Mouse (Mus musculus): ENCODE results near the gene Slc25a22. TPM values are rescaled to one million over a fixed set of nuclear protein-coding genes. Genes with fewer than 3 reads are reported as not detected.
A peak's percentile ranks its signal among the peaks of the same experiment; 100 is the strongest.

Gene Slc25a22
- total and polyA plus RNA-seq, 2 experiments from 2014 or later, result 132 to 141 TPM

GRCm38 (mm10) chr7:141435129-141435855, 2.4 kb downstream of the Slc25a22 start:
- H3K9ac ChIP-seq, result peak overlapping the region; percentile 66
- no peak for TF ChIP-seq CTCF (IDR thresholded peaks at IDR 0.05; ENCODE audit: low read depth)
- H3K4me3 ChIP-seq (ENCODE audit: low read depth, low read length), result peak overlapping the region; percentile 53
- DNase-seq, result peak; percentile 73
- no peaks in the 10 kb centered on the region for H3K9me3 ChIP-seq (ENCODE audit: low read length)
- H3K27ac ChIP-seq (ENCODE audit: low read depth, low read length), result peak overlapping the region; percentile 86
- WGBS, result 3% methylated on average over 17 of the region's 17 CpGs
- no peaks in the 10 kb centered on the region for H3K27me3 ChIP-seq (ENCODE audit: insufficient read depth, low read length)
- peaks cover 42% of the 10 kb centered on the region for H3K36me3 ChIP-seq (ENCODE audit: insufficient read depth)
- peak; percentile 32 for ATAC-seq
- H3K4me1 ChIP-seq (ENCODE audit: insufficient read depth), result peaks cover 31% of the 10 kb centered on the region
- peak overlapping the region; percentile 87 for H3K4me2 ChIP-seq (ENCODE audit: low read depth)

DNA sequence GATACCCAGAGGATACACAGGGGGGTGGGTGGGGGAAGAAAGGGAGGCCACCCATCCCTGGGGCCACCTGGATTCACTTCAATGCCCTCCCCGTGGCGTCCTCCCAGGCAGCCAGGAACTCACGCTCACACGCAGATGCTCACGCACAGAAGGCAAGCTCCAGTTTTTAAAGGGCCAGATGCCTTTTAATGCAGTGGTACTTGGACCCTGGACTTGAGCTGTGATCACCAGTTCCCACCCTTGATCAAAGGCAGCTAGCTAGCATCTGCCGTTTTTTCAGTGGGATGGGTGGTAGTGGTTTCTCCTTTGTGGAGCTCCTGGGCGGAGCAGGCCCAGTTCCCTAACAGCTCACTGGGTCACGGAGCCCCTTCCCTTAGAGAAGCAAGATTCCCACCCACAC, 3.2 kb downstream of the Slc25a22 start:
- H3K4me3 ChIP-seq (ENCODE audit: low read depth, low read length), result peak overlapping the region; percentile 53
- peak overlapping the region; percentile 86 for H3K27ac ChIP-seq (ENCODE audit: low read depth, low read length)
- H3K4me1 ChIP-seq (ENCODE audit: insufficient read depth), result peaks cover 31% of the 10 kb centered on the region
- H3K27me3 ChIP-seq (ENCODE audit: insufficient read depth, low read length), result no peaks in the 10 kb centered on the region
- no peak for TF ChIP-seq CTCF (IDR thresholded peaks at IDR 0.05; ENCODE audit: low read depth)
- peaks cover 38% of the 10 kb centered on the region for H3K36me3 ChIP-seq (ENCODE audit: insufficient read depth)
- 8% methylated on average over 8 of the region's 8 CpGs for WGBS
- ATAC-seq (peak; percentile 19; the same call in 1 of the 2 replicates), DNase-seq (peak; percentile 83)
- H3K9ac ChIP-seq, result peak overlapping the region; percentile 66
- peak overlapping the region; percentile 87 for H3K4me2 ChIP-seq (ENCODE audit: low read depth)
- no peaks in the 10 kb centered on the region for H3K9me3 ChIP-seq (ENCODE audit: low read length)

GRCm38 (mm10) chr7:141433517-141434400, 3.9 kb downstream of the Slc25a22 start:
- no peak for TF ChIP-seq CTCF (IDR thresholded peaks at IDR 0.05; ENCODE audit: low read depth)
- H3K27ac ChIP-seq (ENCODE audit: low read depth, low read length), result peak overlapping the region; percentile 86
- H3K9ac ChIP-seq, result peak overlapping the region; percentile 66
- DNase-seq, result no peak
- ATAC-seq, result no peak
- peaks cover 38% of the 10 kb centered on the region for H3K36me3 ChIP-seq (ENCODE audit: insufficient read depth)
- H3K9me3 ChIP-seq (ENCODE audit: low read length), result no peaks in the 10 kb centered on the region
- no peaks in the 10 kb centered on the region for H3K27me3 ChIP-seq (ENCODE audit: insufficient read depth, low read length)
- peaks cover 35% of the 10 kb centered on the region for H3K4me1 ChIP-seq (ENCODE audit: insufficient read depth)
- H3K4me2 ChIP-seq (ENCODE audit: low read depth), result peak overlapping the region; percentile 87
- 74% methylated on average over 15 of the region's 15 CpGs for WGBS
- H3K4me3 ChIP-seq (ENCODE audit: low read depth, low read length), result peak overlapping the region; percentile 53

DNA sequence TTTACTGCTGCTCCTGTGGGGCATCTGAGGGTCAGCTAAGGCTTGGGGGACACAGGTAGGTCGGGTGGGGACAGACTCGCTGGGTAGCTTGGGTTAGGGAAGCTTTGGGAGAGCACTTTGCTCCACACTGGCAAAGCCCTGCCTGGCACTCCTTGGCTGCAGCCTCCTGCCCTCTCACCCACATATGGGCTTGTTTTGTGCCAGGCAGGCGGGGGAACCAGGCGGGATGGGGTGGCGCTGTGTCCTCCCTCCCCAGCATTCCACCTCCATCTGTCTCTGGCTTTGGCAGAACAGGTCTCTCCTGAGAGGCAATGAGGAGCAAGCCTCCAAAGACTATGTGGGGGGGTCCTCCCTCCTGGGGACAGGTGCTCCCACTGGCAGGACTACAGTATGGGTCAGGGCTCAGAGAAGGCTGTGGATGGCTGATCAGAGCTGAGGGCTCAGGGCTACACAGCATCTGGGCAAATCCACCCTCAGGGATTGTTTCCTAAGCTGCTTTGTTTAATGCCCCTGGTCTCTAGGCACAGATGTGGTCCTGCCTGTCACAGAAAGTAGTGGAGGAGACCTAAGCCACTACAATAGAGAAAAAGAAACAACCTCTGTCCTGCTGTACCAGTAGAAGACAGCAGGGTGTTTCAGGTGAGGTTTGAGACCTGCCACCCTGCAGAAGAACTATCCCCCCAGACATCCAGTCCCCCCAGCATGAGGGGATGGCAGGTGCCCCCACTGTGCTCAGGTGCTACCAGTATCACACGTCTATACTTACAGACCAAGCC, 4.8 kb downstream of the Slc25a22 start:
- Histone ChIP-seq H3K9ac (0 out of 2 replicates have a peak overlapping the region, but pooled peaks have one; percentile 66), H3K4me3 (ENCODE audit: low read depth, low read length) (no peak overlapping the region), H3K4me1 (ENCODE audit: insufficient read depth) (peaks cover 35% of the 10 kb centered on the region), H3K36me3 (ENCODE audit: insufficient read depth) (peaks cover 38% of the 10 kb centered on the region), H3K27me3 (ENCODE audit: insufficient read depth, low read length) (no peaks in the 10 kb centered on the region), H3K4me2 (ENCODE audit: low read depth) (0 out of 2 replicates have a peak overlapping the region, but pooled peaks have one; percentile 87), H3K27ac (ENCODE audit: low read depth, low read length) (no peak overlapping the region), H3K9me3 (ENCODE audit: low read length) (no peaks in the 10 kb centered on the region)
- 73% methylated on average over 6 of the region's 6 CpGs for WGBS
- DNase-seq (no peak), ATAC-seq (no peak)
- no peak for TF ChIP-seq CTCF (IDR thresholded peaks at IDR 0.05; ENCODE audit: low read depth)

DNA sequence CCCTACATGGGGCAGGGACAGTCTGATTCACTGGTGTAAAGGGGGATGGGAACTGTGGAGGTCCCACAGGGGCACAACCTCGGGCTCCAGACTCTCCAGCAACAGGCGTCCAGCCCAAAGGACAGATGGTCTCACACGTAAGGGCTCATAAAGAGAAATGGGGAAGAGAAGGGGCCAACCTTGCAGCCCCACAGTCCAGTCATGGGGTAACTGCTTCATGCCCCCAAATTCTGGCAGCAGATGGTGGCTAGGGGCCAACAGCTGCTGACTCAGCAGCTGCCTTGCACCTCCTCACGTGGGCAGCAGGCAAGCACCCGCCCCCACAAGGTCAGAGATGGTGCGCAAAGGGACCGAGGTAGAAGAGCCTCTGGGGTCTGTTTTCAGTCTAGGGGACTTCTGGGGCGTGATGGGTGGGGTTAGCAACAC, 5.5 kb downstream of the Slc25a22 start:
- no peak overlapping the region for H3K27ac ChIP-seq (ENCODE audit: low read depth, low read length)
- H3K9me3 ChIP-seq (ENCODE audit: low read length), result no peaks in the 10 kb centered on the region
- 82% methylated on average over 8 of the region's 8 CpGs for WGBS
- H3K27me3 ChIP-seq (ENCODE audit: insufficient read depth, low read length), result no peaks in the 10 kb centered on the region
- no peak overlapping the region for H3K4me2 ChIP-seq (ENCODE audit: low read depth)
- no peak overlapping the region for H3K9ac ChIP-seq
- H3K4me1 ChIP-seq (ENCODE audit: insufficient read depth), result peaks cover 31% of the 10 kb centered on the region
- DNase-seq, result no peak
- no peak overlapping the region for H3K4me3 ChIP-seq (ENCODE audit: low read depth, low read length)
- no peak for ATAC-seq
- H3K36me3 ChIP-seq (ENCODE audit: insufficient read depth), result peaks cover 38% of the 10 kb centered on the region
- TF ChIP-seq CTCF (IDR thresholded peaks at IDR 0.05; ENCODE audit: low read depth), result no peak

DNA sequence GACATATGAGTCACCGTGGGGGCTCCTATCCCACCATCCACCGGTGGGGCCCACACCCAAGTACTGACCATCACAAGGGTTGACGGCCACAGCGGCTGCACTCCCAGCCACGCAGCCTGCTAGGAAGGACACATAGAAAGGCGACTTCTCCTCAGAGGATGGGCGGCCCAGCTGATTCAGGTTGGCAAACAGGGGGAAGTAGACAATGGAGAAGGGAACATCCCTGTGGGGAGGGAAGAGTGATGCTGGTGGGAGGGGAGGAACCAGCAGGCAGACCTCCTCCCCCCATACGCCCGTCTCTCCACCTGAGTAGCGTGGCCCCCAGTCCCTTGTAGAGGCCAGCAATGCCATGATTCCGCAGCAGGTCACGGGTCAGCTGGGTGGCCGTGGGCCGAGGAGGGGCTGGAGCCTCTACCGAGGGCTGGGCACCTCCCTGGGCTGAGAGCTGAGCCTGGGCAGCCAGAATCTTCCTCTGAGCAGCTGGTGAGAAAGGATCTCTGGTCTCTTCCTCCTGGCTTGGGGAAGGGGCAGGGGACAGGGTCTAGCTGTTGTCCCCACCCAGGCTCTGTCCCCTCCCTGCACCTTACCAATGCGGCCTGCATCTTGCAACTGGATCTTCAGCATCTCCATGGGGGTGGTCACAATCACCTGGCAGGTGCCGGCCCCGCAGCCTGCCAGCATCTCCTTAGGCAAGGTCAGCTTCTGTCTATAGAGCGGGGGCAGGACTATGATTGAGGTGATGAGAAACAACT, 6.1 kb downstream of the Slc25a22 start:
- Histone ChIP-seq H3K27ac (ENCODE audit: low read depth, low read length) (no peak overlapping the region), H3K9me3 (ENCODE audit: low read length) (no peaks in the 10 kb centered on the region), H3K4me1 (ENCODE audit: insufficient read depth) (peaks cover 29% of the 10 kb centered on the region), H3K4me2 (ENCODE audit: low read depth) (no peak overlapping the region), H3K27me3 (ENCODE audit: insufficient read depth, low read length) (no peaks in the 10 kb centered on the region), H3K9ac (no peak overlapping the region), H3K36me3 (ENCODE audit: insufficient read depth) (peaks cover 43% of the 10 kb centered on the region), H3K4me3 (ENCODE audit: low read depth, low read length) (no peak overlapping the region)
- 94% methylated on average over 19 of the region's 19 CpGs for WGBS
- no peak for DNase-seq
- no peak for TF ChIP-seq CTCF (IDR thresholded peaks at IDR 0.05; ENCODE audit: low read depth)
- no peak for ATAC-seq
